Mouse (Mus musculus) limb, embryonic 13.5 days (tissue): ENCODE data around the gene Bcl2l13. TPM values are rescaled to one million over a fixed set of nuclear protein-coding genes. Genes with fewer than 3 reads are reported as not detected.
"Not testable (repeated sequence)": the region's sequence is repeated elsewhere in the genome, so short reads cannot be mapped to it uniquely, and the experiment has no call there.

Source experiments
- ATAC-seq: fragments of 200-750 bp; cut with Nextera tagmentation; 2 replicates; pipeline ENCODE4 v1.8.0; 2017; ENCODE audit warnings: low read depth, moderate number of reproducible peaks, moderate TSS enrichment; ENCODE audit not compliant: low FRiP score
- H3K27ac ChIP-seq: fragments of 300-500 bp; sonication (generic); 2 replicates; pipeline ENCODE4 v1.5.1; 2015; ENCODE audit warnings: inconsistent platforms, mild to moderate bottlenecking, moderate library complexity
- H3K27me3 ChIP-seq: fragments of 300-500 bp; sonication (generic); 2 replicates; pipeline ENCODE4 v1.6.1; 2015; ENCODE audit warnings: mild to moderate bottlenecking, inconsistent platforms
- H3K36me3 ChIP-seq: fragments of 300-500 bp; sonication (generic); 2 replicates; pipeline ENCODE4 v1.6.1; 2015; ENCODE audit warnings: inconsistent platforms, mild to moderate bottlenecking, moderate library complexity
- H3K4me1 ChIP-seq: fragments of 300-500 bp; sonication (generic); 2 replicates; pipeline ENCODE4 v1.6.1; 2015; ENCODE audit warnings: inconsistent platforms
- H3K4me2 ChIP-seq: fragments of 300-500 bp; sonication (generic); replicated peaks from 2 replicates; pipeline ENCODE4 v1.6.1; 2015; ENCODE audit warnings: inconsistent platforms, mild to moderate bottlenecking, moderate library complexity
- H3K4me3 ChIP-seq: fragments of 300-500 bp; sonication (generic); 2 replicates; pipeline ENCODE4 v1.5.1; 2015; ENCODE audit warnings: moderate library complexity, mild to moderate bottlenecking, inconsistent platforms
- H3K9ac ChIP-seq: fragments of 300-500 bp; sonication (generic); 2 replicates; pipeline ENCODE4 v1.6.1; 2015; ENCODE audit warnings: mild to moderate bottlenecking, inconsistent platforms
- H3K9me3 ChIP-seq: fragments of 300-500 bp; sonication (generic); 2 replicates; pipeline ENCODE4 v1.6.1; 2016; ENCODE audit warnings: inconsistent platforms
- WGBS: fragments of 180-500 bp; shearing (Covaris S2); methylation state at CpG from one replicate; pipeline ENCODE4 v1.1.7; 2015; 5-methylcytosine and 5-hydroxymethylcytosine counted together
- polyA plus RNA-seq: library from polyadenylated mRNA; unstranded; fragments of >200 nt; fragmentation: Nextera tagmentation; extraction: Ambion mirVana; gene quantifications from 2 replicates; pipeline ENCODE4 v1.2.1, GENCODE M21; 2015

Bcl2l13 gene
- polyA plus RNA-seq, 1 experiment from 2014 or later, result 31.3 TPM

GRCm38 (mm10) chr6:120807738-120808081, 28.3 kb upstream of the Bcl2l13 start:
- no peak overlapping the region for H3K4me2 ChIP-seq
- ATAC-seq, result no peak
- H3K4me3 ChIP-seq, result no peak overlapping the region
- H3K27ac ChIP-seq, result no peak overlapping the region
- H3K4me1 ChIP-seq, result no peaks in the 10 kb centered on the region
- H3K27me3 ChIP-seq, result no peaks in the 10 kb centered on the region
- peaks cover 88% of the 10 kb centered on the region for H3K36me3 ChIP-seq
- H3K9me3 ChIP-seq, result no peaks in the 10 kb centered on the region
- 96% methylated on average over 4 of the region's 4 CpGs for WGBS
- no peak overlapping the region for H3K9ac ChIP-seq

- H3K27ac ChIP-seq, H3K4me3 ChIP-seq, H3K4me2 ChIP-seq, H3K27me3 ChIP-seq, ATAC-seq, H3K9me3 ChIP-seq, H3K4me1 ChIP-seq, H3K9ac ChIP-seq: not testable (repeated sequence)
- peaks cover 47% of the 10 kb centered on the region for H3K36me3 ChIP-seq
- WGBS, result 96% methylated on average over 9 of the region's 10 CpGs
Observed at GRCm38 (mm10) chr6:120811999-120812398, 24.0 kb upstream of the Bcl2l13 start.

GRCm38 (mm10) chr6:120819294-120819693, 16.7 kb upstream of the Bcl2l13 start:
- Histone ChIP-seq H3K36me3 (peaks cover 23% of the 10 kb centered on the region), H3K27me3 (no peaks in the 10 kb centered on the region), H3K4me1 (peaks cover 14% of the 10 kb centered on the region), H3K9ac (no peak overlapping the region), H3K9me3 (peaks cover 6% of the 10 kb centered on the region; the same call in 1 of the 2 replicates), H3K4me3 (no peak overlapping the region), H3K27ac (no peak overlapping the region), H3K4me2 (no peak overlapping the region)
- 97% methylated on average over 2 of the region's 2 CpGs for WGBS
- ATAC-seq, result no peak

DNA sequence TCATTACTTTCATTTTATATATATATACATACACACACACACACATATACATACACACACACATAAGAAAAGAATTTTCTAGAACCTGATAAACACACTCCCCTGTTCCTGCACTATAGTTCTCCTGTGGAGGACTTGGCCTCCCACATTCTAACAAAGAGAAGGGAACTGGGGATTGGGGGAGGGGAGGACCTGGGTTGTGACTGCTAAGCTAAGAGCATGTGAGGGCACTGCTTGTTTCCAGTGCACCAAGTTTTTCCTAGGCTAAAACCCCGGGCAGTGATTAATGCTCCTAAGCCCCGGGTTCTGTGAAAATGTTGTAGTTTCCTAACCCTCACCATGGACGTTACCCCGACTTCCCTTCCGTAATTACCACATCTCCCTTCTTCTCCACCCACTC, 15.9 kb upstream of the Bcl2l13 start:
- Histone ChIP-seq H3K9me3 (peaks cover 6% of the 10 kb centered on the region; the same call in 1 of the 2 replicates), H3K9ac (no peak overlapping the region), H3K4me1 (peaks cover 14% of the 10 kb centered on the region), H3K36me3 (peaks cover 23% of the 10 kb centered on the region), H3K4me3 (no peak overlapping the region), H3K27me3 (no peaks in the 10 kb centered on the region), H3K4me2 (no peak overlapping the region), H3K27ac (no peak overlapping the region)
- no peak for ATAC-seq
- 87% methylated on average over 5 of the region's 5 CpGs for WGBS

GRCm38 (mm10) chr6:120820941-120821340, 15.1 kb upstream of the Bcl2l13 start:
- Histone ChIP-seq H3K4me3 (peak overlapping the region; percentile 92; the same call in 1 of the 2 replicates), H3K36me3 (peaks cover 23% of the 10 kb centered on the region), H3K9me3 (peaks cover 6% of the 10 kb centered on the region; the same call in 1 of the 2 replicates), H3K27me3 (no peaks in the 10 kb centered on the region), H3K4me2 (peak overlapping the region; percentile 75), H3K9ac (0 out of 2 replicates have a peak overlapping the region, but pooled peaks have one; percentile 35), H3K27ac (no peak overlapping the region), H3K4me1 (peaks cover 14% of the 10 kb centered on the region)
- no peak for ATAC-seq
- WGBS, result 90% methylated on average over 1 of the region's 1 CpGs

DNA sequence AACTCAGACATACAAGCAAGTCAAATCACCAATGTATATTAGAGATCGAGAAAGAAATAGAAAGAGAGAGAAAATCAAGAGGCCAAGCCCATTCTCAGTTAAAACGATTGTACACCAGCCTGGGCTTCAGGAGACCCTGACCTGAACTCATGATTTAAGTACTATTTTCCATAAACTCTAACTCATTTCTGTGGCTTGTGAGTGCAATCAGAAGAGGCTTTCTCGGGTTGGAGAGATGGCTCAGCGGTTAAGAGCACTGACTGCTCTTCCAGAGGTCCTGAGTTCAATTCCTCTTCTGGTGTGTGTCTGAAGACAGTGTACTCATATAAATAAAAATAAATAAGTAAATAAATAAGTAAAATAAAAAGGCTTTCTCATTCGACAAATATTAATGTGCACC, 14.3 kb upstream of the Bcl2l13 start:
- Histone ChIP-seq H3K4me1 (peaks cover 14% of the 10 kb centered on the region), H3K9me3 (peaks cover 6% of the 10 kb centered on the region; the same call in 1 of the 2 replicates)

GRCm38 (mm10) chr6:120822307-120822928, 13.6 kb upstream of the Bcl2l13 start, which contains the start of gene Atp6v1e1:
Atp6v1e1 (minus strand) TSS chr6:120822793.
- peaks cover 19% of the 10 kb centered on the region for H3K36me3 ChIP-seq
- peaks cover 14% of the 10 kb centered on the region for H3K4me1 ChIP-seq
- under 1% methylated on average over 41 of the region's 41 CpGs for WGBS
- no peaks in the 10 kb centered on the region for H3K27me3 ChIP-seq
- peak; percentile 97 for ATAC-seq
- H3K9me3 ChIP-seq, result 0 out of 2 replicates have a peak, but pooled peaks cover 3% of the 10 kb centered on the region
- peak within 1 kb of the TSS; percentile 87 for H3K9ac ChIP-seq
- H3K4me2 ChIP-seq, result peak within 1 kb of the TSS; percentile 75
- peak within 1 kb of the TSS; percentile 88 for H3K27ac ChIP-seq
- H3K4me3 ChIP-seq, result peak within 1 kb of the TSS; percentile 92

More for the DNA sequence above, 14.3 kb upstream of the Bcl2l13 start:
- H3K27ac ChIP-seq, result no peak overlapping the region
- no peak for ATAC-seq
- H3K4me2 ChIP-seq, result peak overlapping the region; percentile 75
- no peaks in the 10 kb centered on the region for H3K27me3 ChIP-seq
- H3K4me3 ChIP-seq, result peak overlapping the region; percentile 92
- WGBS, result 54% methylated on average over 5 of the region's 5 CpGs
- H3K9ac ChIP-seq, result peak overlapping the region; percentile 87
- peaks cover 23% of the 10 kb centered on the region for H3K36me3 ChIP-seq

DNA sequence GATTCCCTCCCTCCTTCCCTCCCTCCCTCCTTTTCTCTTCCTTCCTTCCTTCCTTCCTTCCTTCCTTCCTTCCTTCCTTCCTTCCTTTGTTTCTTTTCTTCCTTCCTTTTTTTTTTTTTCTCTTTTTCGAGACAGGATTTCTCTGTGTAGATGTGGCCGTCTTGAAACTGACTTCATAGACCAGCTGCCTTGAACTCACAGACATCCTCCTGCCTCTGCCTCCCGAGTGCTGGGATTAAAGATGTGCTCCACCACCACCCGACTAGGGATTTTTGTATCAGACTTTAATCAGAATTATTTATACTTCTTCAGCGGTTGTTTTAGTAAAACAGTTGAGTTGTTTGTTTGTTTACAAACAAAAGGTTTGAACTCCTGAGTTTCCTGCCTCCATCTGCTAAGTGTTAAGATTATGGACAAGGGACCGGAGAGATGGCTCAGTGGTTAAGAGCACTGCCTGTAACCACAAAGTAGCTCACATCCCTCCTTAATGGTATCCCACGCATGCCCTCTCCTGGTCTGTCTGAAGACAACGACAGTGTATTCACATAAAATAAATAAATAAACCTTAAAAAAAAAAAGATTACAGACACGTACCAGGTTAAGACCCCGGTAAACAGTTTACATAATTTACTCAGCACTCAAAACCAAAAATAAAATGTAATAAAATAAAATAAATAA, 12.9 kb upstream of the Bcl2l13 start:
- no peak overlapping the region; the same call in 1 of the 2 replicates for H3K27ac ChIP-seq
- H3K36me3 ChIP-seq, result peaks cover 12% of the 10 kb centered on the region
- no peak overlapping the region for H3K9ac ChIP-seq
- no peaks in the 10 kb centered on the region for H3K9me3 ChIP-seq
- H3K4me1 ChIP-seq, result peaks cover 14% of the 10 kb centered on the region
- WGBS, result 79% methylated on average over 10 of the region's 10 CpGs
- peak overlapping the region; percentile 75 for H3K4me2 ChIP-seq
- H3K4me3 ChIP-seq, result peak overlapping the region; percentile 92
- H3K27me3 ChIP-seq, result no peaks in the 10 kb centered on the region
- ATAC-seq, result no peak

DNA sequence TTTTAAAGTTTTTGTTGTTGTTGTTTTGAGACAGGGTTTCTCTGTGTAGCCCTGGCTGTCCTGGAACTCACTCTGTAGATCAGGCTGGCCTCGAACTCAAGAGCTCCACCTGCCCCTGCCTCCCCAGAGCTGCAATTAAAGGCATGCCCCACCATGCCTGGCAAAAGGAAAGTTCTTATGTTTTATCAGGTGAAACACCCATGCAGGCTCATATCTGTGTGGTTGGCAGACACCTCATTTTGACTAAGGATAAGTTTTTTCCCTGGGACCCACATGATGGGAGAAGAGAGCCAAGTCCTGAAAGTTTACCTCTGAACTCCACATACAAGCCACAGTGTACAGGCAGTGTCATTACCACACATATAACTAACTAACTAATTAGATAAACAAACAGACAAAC, 6.0 kb upstream of the Bcl2l13 start:
- H3K9me3 ChIP-seq, result no peaks in the 10 kb centered on the region
- no peak overlapping the region for H3K4me2 ChIP-seq
- H3K4me1 ChIP-seq, result no peaks in the 10 kb centered on the region
- no peak overlapping the region for H3K4me3 ChIP-seq
- H3K36me3 ChIP-seq, result no peaks in the 10 kb centered on the region
- 55% methylated on average over 1 of the region's 1 CpGs for WGBS
- H3K27me3 ChIP-seq, result no peaks in the 10 kb centered on the region
- no peak for ATAC-seq
- H3K27ac ChIP-seq, result no peak overlapping the region
- H3K9ac ChIP-seq, result no peak overlapping the region

DNA sequence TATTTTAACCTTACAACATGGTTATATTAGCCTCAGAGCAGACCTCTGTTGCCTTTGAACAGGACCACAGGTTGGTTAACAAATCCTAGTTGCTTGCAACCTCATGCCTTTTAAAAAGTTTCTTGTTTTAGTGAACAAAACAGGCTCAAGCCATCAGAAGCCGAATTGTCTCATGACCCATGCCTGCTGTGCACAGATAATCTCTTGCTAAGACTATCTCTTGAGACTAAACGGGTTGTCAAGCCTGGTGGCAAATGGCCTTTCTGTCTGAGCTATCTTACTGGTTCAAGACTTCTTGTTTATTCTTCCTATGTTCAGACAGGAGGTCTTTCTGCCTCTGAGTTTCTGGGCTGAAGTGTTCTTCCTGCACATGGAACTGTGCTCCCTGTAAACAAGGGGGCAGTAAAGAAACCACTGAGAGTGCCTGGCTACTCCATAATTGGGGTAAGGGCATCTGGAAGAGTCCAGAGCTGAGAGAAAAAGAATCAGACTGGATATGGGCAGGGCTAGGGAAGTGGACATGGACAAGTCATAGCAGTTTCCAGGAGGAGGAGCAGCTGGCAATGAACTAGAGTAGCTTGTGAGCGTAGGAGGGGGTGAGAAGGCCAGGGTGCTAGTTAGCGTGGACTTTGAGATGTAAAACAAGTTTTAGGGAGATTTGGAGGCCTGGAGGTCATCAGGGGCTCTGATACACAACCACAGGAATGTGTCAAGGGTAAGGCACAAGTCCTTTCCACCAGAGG, 5.0 kb upstream of the Bcl2l13 start:
- ATAC-seq, result no peak
- Histone ChIP-seq H3K27ac (no peak overlapping the region), H3K4me3 (no peak overlapping the region), H3K9me3 (no peaks in the 10 kb centered on the region), H3K4me1 (no peaks in the 10 kb centered on the region), H3K9ac (no peak overlapping the region), H3K4me2 (no peak overlapping the region), H3K36me3 (no peaks in the 10 kb centered on the region), H3K27me3 (no peaks in the 10 kb centered on the region)
- WGBS, result 63% methylated on average over 4 of the region's 4 CpGs

DNA sequence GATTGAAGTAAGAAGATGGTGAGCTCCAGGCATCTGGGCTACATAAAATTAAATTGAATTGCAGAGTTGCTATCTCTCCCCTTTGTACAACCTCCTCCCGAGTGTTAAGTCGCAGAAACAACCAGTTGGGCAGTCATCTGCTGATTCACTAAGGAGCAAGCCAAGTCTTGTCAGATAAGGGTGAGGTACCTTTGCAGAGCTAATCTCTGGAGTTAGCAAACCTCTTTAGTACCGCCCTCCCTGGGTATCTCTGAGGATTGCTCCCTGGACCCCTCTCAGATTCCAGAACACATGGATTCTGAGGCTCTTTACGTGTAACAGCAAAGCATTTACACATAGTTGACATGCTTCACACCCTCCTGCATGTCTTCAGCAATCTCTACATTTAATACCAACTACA, 3.9 kb upstream of the Bcl2l13 start:
- no peaks in the 10 kb centered on the region for H3K27me3 ChIP-seq
- H3K9me3 ChIP-seq, result no peaks in the 10 kb centered on the region
- no peak overlapping the region for H3K9ac ChIP-seq
- no peak overlapping the region for H3K4me3 ChIP-seq
- no peak overlapping the region for H3K4me2 ChIP-seq
- peaks cover 4% of the 10 kb centered on the region for H3K4me1 ChIP-seq
- H3K36me3 ChIP-seq, result no peaks in the 10 kb centered on the region
- no peak for ATAC-seq
- 61% methylated on average over 4 of the region's 4 CpGs for WGBS
- H3K27ac ChIP-seq, result no peak overlapping the region

GRCm38 (mm10) chr6:120834766-120835321, 1.2 kb upstream of the Bcl2l13 start:
- H3K27me3 ChIP-seq, result no peaks in the 10 kb centered on the region
- H3K4me1 ChIP-seq, result peaks cover 6% of the 10 kb centered on the region
- H3K4me3 ChIP-seq, result no peak overlapping the region
- H3K36me3 ChIP-seq, result peaks cover 4% of the 10 kb centered on the region
- ATAC-seq, result no peak
- 83% methylated on average over 4 of the region's 4 CpGs for WGBS
- no peak overlapping the region for H3K27ac ChIP-seq
- H3K4me2 ChIP-seq, result no peak overlapping the region
- no peaks in the 10 kb centered on the region for H3K9me3 ChIP-seq
- H3K9ac ChIP-seq, result no peak overlapping the region
